Mouse (Mus musculus) midbrain, postnatal 0 days (tissue): Measurements from ENCODE around the gene Rhot2. TPM values are rescaled to one million over a fixed set of nuclear protein-coding genes. Genes with fewer than 3 reads are reported as not detected.

Experiments
- ATAC-seq: fragments of 200-750 bp; cut with Nextera tagmentation; 2 replicates; pipeline ENCODE4 v1.8.0; 2017; ENCODE audit warnings: moderate number of reproducible peaks, mild to moderate bottlenecking, moderate TSS enrichment, moderate library complexity; ENCODE audit not compliant: low FRiP score
- DNase-seq: peaks from one replicate; pipeline ENCODE4 v3.0.0-alpha.2; 2015; ENCODE audit warnings: low spot score
- H3K27ac ChIP-seq: fragments of 300-500 bp; sonication (generic); 2 replicates; pipeline ENCODE4 v1.5.1; 2014; ENCODE audit warnings: low read depth, mild to moderate bottlenecking, low read length, mixed read lengths
- H3K27me3 ChIP-seq: fragments of 300-500 bp; sonication (generic); 2 replicates; pipeline ENCODE4 v1.6.1; 2014; ENCODE audit warnings: low read length, control low read depth, mixed read lengths; ENCODE audit not compliant: insufficient read depth
- H3K36me3 ChIP-seq: fragments of 300-500 bp; sonication (generic); 2 replicates; pipeline ENCODE4 v1.6.1; 2014; ENCODE audit warnings: low read length, control low read depth, mixed read lengths; ENCODE audit not compliant: insufficient read depth
- H3K4me1 ChIP-seq: fragments of 300-500 bp; sonication (generic); 2 replicates; pipeline ENCODE4 v1.6.1; 2014; ENCODE audit warnings: mild to moderate bottlenecking, control low read depth, antibody characterized with exemption, low read length, mixed read lengths; ENCODE audit not compliant: insufficient read depth
- H3K4me2 ChIP-seq: fragments of 300-500 bp; sonication (generic); 2 replicates; pipeline ENCODE4 v1.6.1; 2014; ENCODE audit warnings: low read depth, mild to moderate bottlenecking, low read length, mixed read lengths; ENCODE audit not compliant: poor library complexity, severe bottlenecking
- H3K4me3 ChIP-seq: fragments of 300-500 bp; sonication (generic); 2 replicates; pipeline ENCODE4 v1.5.1; 2014; ENCODE audit warnings: low read depth, mild to moderate bottlenecking, low read length, moderate library complexity
- H3K9ac ChIP-seq: fragments of 300-500 bp; sonication (generic); replicated peaks from 2 replicates; pipeline ENCODE4 v1.6.1; 2014; ENCODE audit warnings: mild to moderate bottlenecking, low read length, moderate library complexity, mixed read lengths; ENCODE audit not compliant: poor library complexity, severe bottlenecking
- H3K9me3 ChIP-seq: fragments of 300-500 bp; sonication (generic); 2 replicates; pipeline ENCODE4 v1.6.1; 2016; ENCODE audit warnings: low read length, control low read depth
- CTCF ChIP-seq: IDR thresholded peaks from 2 replicates; pipeline ENCODE4 v1.5.1; 2016; ENCODE audit warnings: antibody characterized with exemption, mild to moderate bottlenecking
- WGBS: fragments of 180-500 bp; shearing (Covaris S2); extraction: QIAGEN DNeasy Blood & Tissue Kit; methylation state at CpG from one replicate; pipeline ENCODE4 v1.1.7; 2014; 5-methylcytosine and 5-hydroxymethylcytosine counted together
- polyA plus RNA-seq: library from polyadenylated mRNA; unstranded; fragments of >200 nt; fragmentation: Nextera tagmentation; extraction: Ambion mirVana; gene quantifications from 2 replicates; pipeline ENCODE4 v1.2.1, GENCODE M21; 2015
- total RNA-seq: library from RNA; depleted of rRNA; stranded (reverse); fragments of >200 nt; gene quantifications from 2 replicates; pipeline ENCODE4 v1.2.3, GENCODE M21; 2014; rRNA removed

Gene Rhot2
- total RNA-seq: 49.2 and 70.1 TPM in 2 replicates
- polyA plus RNA-seq: 15.4 and 16.2 TPM in 2 replicates

- TF ChIP-seq CTCF: peak; percentile 91
- H3K36me3 ChIP-seq: peaks cover 46% of the 10 kb centered on the region
- H3K9me3 ChIP-seq: no peaks in the 10 kb centered on the region
- H3K9ac ChIP-seq: peak within 1 kb of the TSS; percentile 73
- peak within 1 kb of the TSS; percentile 64 for H3K4me2 ChIP-seq
- H3K27ac ChIP-seq: peak within 1 kb of the TSS; percentile 80
- H3K27me3 ChIP-seq: no peaks in the 10 kb centered on the region
- WGBS: 1% methylated on average over 21 of the region's 21 CpGs
- H3K4me1 ChIP-seq: peaks cover 9% of the 10 kb centered on the region
- ATAC-seq (peak; percentile 93), DNase-seq (peak; percentile 96)
- peak within 1 kb of the TSS; percentile 79 for H3K4me3 ChIP-seq
Measured at GRCm38 (mm10) chr17:25844396-25844901, at the start of gene Rhot2. Gene Rhot2 (minus strand): TSS chr17:25844851.

- Histone ChIP-seq H3K4me3 (no peak overlapping the region), H3K4me2 (no peak overlapping the region), H3K9ac (no peak overlapping the region), H3K9me3 (no peaks in the 10 kb centered on the region), H3K36me3 (no peaks in the 10 kb centered on the region), H3K27me3 (no peaks in the 10 kb centered on the region), H3K27ac (peak overlapping the region; percentile 19; the same call in 1 of the 2 replicates), H3K4me1 (no peaks in the 10 kb centered on the region)
- peak; percentile 94 for TF ChIP-seq CTCF
- 37% methylated on average over 2 of the region's 2 CpGs for WGBS
- peak; percentile 72; the same call in 1 of the 2 replicates for ATAC-seq
- peak; percentile 82 for DNase-seq
Measured at GRCm38 (mm10) chr17:25893975-25894617, 49.4 kb upstream of the Rhot2 start.

- Histone ChIP-seq H3K4me1 (no peaks in the 10 kb centered on the region), H3K36me3 (peaks cover 16% of the 10 kb centered on the region), H3K9me3 (no peaks in the 10 kb centered on the region), H3K27me3 (no peaks in the 10 kb centered on the region), H3K4me2 (no peak overlapping the region), H3K4me3 (no peak overlapping the region), H3K9ac (no peak overlapping the region), H3K27ac (no peak overlapping the region)
- no peak for TF ChIP-seq CTCF
- 90% methylated on average over 3 of the region's 3 CpGs for WGBS
- DNase-seq (no peak), ATAC-seq (no peak)
Measured at GRCm38 (mm10) chr17:25888837-25889236, 44.2 kb upstream of the Rhot2 start.

- Histone ChIP-seq H3K4me1 (no peaks in the 10 kb centered on the region), H3K9me3 (no peaks in the 10 kb centered on the region), H3K27ac (no peak overlapping the region), H3K27me3 (no peaks in the 10 kb centered on the region), H3K36me3 (peaks cover 29% of the 10 kb centered on the region), H3K9ac (no peak overlapping the region), H3K4me3 (no peak overlapping the region), H3K4me2 (no peak overlapping the region)
- TF ChIP-seq CTCF: no peak
- ATAC-seq (no peak), DNase-seq (no peak)
- 95% methylated on average over 10 of the region's 10 CpGs for WGBS
Measured at GRCm38 (mm10) chr17:25887467-25887866, 42.8 kb upstream of the Rhot2 start.

- Histone ChIP-seq H3K9ac (no peak overlapping the region), H3K4me3 (no peak overlapping the region), H3K27ac (no peak overlapping the region), H3K27me3 (no peaks in the 10 kb centered on the region), H3K4me1 (no peaks in the 10 kb centered on the region), H3K4me2 (no peak overlapping the region), H3K9me3 (no peaks in the 10 kb centered on the region), H3K36me3 (peaks cover 31% of the 10 kb centered on the region)
- DNase-seq (no peak), ATAC-seq (no peak)
- no peak for TF ChIP-seq CTCF
Measured at GRCm38 (mm10) chr17:25886806-25887205, 42.2 kb upstream of the Rhot2 start.

GRCm38 (mm10) chr17:25885636-25886035 is 41.0 kb upstream of the Rhot2 start:
- ATAC-seq (0 out of 2 replicates have a peak, but pooled peaks have one; percentile 25), DNase-seq (peak; percentile 22)
- Histone ChIP-seq H3K36me3 (peaks cover 32% of the 10 kb centered on the region), H3K27ac (no peak overlapping the region), H3K4me1 (peaks cover 2% of the 10 kb centered on the region; the same call in 1 of the 2 replicates), H3K4me2 (no peak overlapping the region), H3K9ac (no peak overlapping the region), H3K27me3 (no peaks in the 10 kb centered on the region), H3K4me3 (no peak overlapping the region), H3K9me3 (no peaks in the 10 kb centered on the region)
- peak; percentile 67 for TF ChIP-seq CTCF
- WGBS: 54% methylated on average over 4 of the region's 4 CpGs
